Mouse (Mus musculus): ENCODE measurements around the gene Cd28.

Cd28 gene

GRCm38 (mm10) chr1:60750201-60750765 lies 33.7 kb downstream of the Cd28 start:
- DNase-seq (ENCODE audit: low read depth): no peak

DNA sequence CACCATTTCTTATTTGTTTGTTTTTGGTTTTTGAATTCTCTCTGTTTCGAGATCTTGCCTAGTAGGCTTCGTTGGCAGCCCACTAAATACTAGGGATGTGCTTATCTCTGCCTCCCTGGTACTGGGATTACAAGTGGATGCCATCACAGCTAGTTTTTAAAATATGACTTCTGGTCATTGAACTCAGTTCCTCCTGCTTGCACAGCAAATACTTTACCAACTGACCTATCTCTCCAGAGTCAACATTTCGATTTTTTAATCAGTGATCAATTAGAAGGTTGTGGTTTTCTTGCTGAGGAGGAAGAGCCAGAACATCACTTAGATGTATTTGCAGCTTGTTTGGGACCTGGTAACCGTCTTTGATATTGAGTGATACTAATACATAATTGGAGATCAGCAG lies 34.4 kb downstream of the Cd28 start:
- no peak for DNase-seq (ENCODE audit: low read depth)

- no peak for DNase-seq (ENCODE audit: low read depth)
These were observed 36.4 kb downstream of the Cd28 start for GRCm38 (mm10) chr1:60752986-60753385.

DNA sequence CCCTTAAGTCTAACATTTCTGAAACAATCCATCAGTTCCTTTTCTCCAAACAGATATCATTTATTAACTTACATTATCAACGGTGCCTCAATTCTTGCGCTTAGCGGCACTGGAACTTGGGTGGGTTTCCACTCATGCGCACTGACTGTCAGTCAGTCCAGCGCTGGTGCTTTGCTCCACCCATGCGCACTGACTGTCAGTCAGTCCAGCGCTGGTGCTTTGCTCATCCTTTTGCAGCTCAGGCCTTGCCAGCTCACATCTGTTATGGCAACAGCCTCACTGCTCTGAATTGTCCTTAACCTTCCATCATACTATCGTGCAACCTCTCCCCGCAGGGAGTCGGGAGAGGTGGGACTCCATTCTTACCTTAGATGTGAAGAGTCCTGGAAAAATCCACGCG lies 37.4 kb downstream of the Cd28 start:
- no peak for DNase-seq (ENCODE audit: low read depth)

DNA sequence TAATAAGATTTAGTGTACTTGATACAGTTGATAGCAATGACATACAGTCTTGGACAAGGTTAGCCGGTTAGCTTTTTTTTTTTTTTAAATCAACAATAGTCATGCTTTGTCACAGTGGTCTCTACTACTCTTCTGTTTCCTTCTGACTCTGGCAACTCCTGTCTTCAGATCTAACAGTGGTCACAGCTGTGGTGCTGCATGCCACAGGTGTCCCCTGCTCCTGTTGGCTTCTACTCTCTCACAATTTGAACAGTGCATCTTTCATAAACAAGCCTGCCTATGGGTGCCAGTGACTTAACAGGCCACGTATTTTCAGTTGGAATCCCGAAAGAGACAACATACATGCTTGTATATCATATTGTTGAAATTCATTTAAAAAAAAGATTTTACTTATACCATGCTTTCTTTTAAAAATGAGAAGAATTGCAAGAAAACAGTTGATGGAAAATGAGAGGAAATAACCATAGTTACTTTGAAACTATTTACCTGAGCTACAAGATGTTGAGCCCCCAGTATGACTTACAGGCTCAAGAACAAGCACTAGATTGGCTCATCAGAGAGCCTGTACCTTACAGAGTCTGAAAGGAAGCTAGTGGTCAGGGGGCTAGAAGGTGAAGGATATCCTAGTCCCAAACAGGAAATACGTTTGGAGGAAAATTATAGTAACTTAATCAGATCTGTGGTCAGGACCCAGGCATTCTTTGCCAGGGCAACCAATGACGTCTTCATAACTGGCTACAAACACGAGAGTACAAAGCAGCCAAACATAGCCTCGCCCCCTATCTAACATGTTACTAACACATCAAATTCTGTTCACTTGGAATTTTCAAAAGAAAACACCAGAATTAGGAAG lies 39.0 kb downstream of the Cd28 start:
- DNase-seq (ENCODE audit: low read depth): no peak

GRCm38 (mm10) chr1:60757631-60758030 lies 41.0 kb downstream of the Cd28 start:
- no peak for DNase-seq (ENCODE audit: low read depth)

DNA sequence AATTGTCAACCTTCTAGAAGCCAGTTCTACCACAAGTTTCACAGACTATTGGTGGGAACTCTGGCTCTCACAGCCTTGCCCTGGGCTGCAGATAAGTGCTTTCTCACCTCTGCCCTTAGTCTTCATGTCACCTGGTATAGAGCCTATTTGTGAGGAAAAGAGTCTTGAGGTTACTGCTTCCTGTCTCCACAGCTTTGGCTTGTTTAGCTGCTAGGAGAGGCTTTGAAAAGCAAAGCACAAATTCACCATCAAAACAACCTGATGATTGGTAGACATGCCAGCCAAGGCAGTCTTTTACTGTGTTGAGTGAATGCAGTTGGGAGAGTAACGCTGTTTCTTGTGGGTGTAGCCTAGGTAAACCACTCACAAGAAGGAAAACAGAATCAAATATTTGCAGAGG lies 41.6 kb downstream of the Cd28 start:
- DNase-seq (ENCODE audit: low read depth): no peak

DNA sequence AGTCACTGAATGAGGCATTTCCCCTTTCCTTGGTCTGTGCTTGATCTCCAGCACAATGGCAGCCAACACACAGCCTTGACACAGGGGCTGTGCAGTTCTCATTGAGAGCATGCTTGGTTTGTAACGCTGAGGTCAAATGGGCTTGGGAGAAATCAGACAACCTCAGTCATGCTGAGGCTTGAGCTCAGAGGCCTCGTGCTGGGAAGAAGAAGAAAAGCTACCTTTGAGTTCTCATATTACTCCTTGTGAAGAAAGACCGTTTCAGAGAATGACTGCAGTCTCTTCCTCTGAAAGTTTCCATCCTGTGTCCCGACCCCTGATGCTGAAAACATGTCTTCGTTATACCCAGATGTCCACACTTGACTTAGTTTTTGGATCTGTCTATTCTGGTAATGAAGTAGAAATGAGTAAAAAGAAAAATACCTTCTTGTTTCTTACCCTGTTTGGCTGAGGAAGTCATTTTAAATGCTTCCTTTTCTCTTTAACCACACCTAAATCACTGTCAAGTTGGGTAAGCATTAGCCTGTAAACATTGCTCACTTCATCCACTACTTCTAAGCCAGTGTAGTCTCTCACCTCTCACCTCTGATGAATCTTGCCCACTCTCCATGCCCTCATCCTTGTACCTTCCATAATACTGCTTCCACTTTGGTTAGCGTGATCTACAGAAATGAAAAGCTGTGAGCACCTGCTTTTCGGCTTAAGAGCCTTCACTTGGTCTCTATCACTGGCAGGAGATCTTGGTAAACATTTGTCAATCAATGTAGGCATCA lies 43.1 kb downstream of the Cd28 start:
- DNase-seq (ENCODE audit: low read depth): no peak

GRCm38 (mm10) chr1:60760475-60760874 lies 43.9 kb downstream of the Cd28 start:
- DNase-seq (ENCODE audit: low read depth): no peak

DNA sequence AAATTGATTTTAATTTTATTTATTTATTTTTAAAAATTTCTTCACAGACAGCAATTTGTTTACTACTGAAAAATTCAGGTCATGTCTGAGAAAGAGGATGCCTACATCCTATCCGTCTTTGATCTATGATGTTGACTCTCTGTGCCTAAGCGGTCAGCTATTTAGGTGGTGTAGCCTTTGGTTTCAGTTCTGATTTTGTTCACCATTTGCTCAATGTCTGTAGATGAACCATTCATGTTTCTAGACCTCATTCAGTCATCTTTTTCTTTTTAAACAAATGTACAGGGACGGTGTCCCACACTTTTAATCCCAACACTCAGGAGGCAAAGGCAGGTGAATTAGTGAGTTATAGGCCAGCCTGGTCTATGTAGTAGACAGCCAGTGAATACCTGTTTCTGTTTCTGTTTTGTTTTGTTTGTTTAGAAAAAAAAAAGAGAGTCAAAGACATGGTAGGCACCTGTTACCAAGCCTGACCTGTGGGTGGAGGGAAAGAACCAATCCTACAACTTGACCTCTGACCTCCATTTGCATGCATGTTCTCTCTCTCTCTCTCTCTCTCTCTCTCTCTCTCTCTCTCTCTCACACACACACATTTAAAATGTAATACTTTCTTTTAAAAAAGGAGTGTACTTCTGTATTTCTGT lies 45.0 kb downstream of the Cd28 start:
- DNase-seq (ENCODE audit: low read depth): no peak

DNA sequence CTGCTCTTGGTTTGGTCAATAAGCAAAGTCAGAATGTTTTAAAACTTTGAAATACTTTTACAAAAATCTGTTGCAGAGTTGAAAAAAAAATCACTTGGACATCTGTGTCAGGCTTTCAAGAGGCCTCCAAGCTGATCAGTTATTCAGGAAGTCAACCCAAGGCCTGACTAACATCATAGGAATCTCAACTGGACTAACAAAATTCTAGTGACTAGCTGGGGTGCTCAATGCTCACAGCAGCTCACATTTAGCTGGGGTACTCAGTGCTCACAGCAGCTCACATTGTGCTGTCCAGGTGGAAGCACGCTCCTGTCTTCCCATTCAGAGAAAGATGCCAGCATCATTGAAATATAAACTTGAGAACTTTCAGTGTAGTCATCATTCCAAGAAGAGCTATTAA lies 45.9 kb downstream of the Cd28 start:
- DNase-seq (ENCODE audit: low read depth): no peak

- DNase-seq (ENCODE audit: low read depth): no peak
These were observed 46.3 kb downstream of the Cd28 start for GRCm38 (mm10) chr1:60762916-60763315.

GRCm38 (mm10) chr1:60771771-60772170 lies 55.2 kb downstream of the Cd28 start:
- DNase-seq (ENCODE audit: low read depth): no peak

DNA sequence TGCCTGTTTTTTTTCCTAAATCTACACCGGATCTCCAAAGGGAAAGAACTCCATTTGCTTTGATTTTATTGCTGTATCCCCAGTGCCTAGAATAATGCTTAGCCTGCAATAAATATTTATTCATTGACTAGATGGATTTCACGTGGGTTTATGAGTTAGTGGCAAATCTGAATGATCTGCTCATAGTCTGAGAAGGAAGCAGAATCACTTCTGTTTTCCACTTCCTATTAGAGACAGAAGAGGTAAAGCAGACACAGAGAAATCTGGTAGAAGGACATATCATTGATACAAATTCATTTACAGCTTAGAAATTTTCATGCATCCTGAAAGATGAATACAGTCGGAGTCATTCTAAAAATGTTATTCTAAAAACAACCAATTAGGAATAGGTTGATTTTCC lies 56.6 kb downstream of the Cd28 start:
- DNase-seq (ENCODE audit: low read depth): no peak

- no peak for DNase-seq (ENCODE audit: low read depth)
These were observed 59.6 kb downstream of the Cd28 start for GRCm38 (mm10) chr1:60776166-60776565.

- no peak for DNase-seq (ENCODE audit: low read depth)
These were observed 60.3 kb downstream of the Cd28 start for GRCm38 (mm10) chr1:60776906-60777305.

DNA sequence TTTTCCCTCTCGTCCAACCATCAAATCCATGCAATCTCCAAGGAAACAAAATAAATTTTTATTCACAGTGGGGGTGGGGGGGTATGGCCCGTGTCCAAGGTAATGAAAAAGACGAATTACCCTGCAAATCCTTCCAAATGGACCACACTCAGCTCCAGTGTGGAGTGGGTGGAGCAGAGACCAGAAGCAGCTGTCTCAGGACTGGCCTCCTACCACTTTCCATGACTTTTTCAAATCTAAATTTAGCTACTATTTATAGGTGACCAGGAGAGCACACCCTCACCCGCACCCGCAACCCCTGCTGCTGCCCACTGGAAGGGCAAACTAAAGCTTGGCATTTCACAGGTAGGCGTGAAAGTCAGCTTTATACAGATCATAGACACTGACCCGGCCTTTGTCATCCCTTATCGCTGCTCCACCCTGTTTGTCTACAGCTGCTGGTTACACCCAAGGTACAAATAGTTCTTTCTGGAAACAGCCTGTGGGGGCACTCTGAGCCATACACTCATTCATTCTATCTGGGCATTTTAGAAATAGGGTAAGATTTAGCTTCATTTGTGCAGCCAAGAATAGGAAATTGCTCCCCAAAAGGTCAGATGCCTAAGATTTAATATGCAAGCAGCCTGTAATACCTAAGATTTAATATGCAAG lies 62.0 kb downstream of the Cd28 start:
- no peak for DNase-seq (ENCODE audit: low read depth)

DNA sequence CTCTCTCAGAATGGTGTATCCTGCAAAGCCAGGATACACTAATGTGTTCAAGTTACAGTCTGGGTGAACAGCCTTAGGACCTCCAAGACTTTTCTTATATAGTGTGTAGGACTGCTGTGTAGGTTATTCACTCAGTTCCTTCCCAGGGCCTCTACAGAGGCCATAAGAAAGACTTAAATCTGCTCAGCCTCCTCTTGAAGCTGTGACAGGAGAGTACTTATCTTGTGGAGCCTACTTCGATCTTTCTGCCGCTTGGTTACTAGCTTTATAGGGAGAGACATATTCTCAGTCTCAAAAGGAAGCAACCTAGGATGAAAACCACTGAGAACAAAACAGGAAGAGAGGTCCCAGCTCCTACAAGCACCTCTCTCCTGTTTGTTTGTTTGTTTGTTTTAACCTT lies 62.6 kb downstream of the Cd28 start:
- no peak for DNase-seq (ENCODE audit: low read depth)

- DNase-seq (ENCODE audit: low read depth): no peak
These were observed 65.1 kb downstream of the Cd28 start for GRCm38 (mm10) chr1:60781666-60782065.

DNA sequence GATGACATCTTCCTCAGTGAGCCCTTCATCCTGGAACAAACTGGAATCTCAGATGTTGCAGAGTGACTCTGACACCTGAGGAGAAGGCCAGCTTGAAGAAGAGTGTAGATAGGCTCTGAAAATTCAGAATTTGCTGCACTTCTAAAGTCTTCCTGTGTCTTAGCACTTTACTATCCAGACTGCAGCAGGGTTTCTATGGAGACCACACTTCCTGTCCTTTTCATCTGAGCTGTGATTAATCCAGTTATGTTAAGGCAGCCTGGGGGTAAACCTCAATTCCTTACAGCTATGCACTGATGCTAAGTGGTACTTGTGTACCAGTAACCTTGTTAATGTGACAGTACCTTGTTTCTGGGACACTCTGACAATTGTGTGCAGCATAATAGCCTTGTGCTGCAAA lies 77.1 kb downstream of the Cd28 start:
- DNase-seq (ENCODE audit: low read depth): no peak

DNA sequence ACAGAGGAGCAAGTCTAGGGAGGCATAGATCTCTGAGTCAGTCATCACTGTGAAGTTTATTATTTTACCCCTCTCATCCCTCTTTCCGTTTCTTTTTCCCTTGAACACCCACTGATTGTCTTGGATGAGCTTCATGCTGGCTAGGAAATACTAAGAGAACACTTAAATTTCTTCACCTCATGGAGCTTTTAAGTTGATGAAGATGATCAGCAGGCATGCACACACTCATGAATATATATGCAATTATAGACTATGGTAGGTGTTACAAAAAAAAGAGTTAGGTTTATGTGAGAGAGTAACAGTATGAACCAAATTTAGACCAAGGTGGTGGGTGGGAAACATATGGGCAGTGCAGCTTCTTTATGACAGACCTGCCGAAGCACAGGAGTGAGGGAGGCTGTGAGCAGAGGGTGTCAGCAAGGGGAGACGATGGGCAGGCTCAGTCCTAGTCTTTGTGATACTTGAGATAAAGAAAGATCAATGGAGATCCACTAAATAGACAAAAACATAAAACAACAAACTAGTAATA lies 79.1 kb downstream of the Cd28 start:
- DNase-seq (ENCODE audit: low read depth): no peak

DNA sequence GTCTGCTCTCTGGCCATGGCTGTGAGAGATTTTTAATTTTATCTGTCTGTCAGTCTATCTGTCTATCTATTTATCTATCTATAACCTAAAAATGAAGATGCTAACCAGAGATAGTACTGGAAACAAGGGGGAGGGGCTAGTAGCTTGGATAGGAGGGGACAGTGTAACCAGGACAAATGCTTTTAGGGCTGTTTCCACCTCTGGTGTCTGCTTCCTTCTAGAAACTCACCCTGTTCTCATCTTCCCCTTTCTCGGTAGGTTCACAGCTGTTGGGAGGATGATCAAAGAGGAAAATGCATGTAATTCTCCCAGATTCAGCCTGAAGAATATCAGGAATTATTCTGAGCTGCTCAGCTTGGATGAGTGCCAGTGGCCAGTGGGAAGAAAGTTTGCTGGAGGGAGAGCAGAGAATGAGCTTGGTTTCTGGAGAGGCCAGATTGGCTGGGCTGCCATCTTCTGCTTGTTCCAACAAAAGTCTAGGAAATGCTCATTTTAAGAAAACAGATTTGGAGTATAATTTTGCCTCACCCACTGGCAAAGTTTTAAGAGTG lies 83.3 kb downstream of the Cd28 start:
- DNase-seq (ENCODE audit: low read depth): no peak

All from c-Kit-positive CD71-negative TER-119-negative erythroid progenitor cells, embryonic 14.5 days (primary cell).